Mouse (Mus musculus): ENCODE measurements around the gene Pdik1l. TPM values are rescaled to one million over a fixed set of nuclear protein-coding genes. Genes with fewer than 3 reads are reported as not detected.

Pdik1l gene
- polyA plus RNA-seq, 1 experiment = 7.5 TPM

DNA sequence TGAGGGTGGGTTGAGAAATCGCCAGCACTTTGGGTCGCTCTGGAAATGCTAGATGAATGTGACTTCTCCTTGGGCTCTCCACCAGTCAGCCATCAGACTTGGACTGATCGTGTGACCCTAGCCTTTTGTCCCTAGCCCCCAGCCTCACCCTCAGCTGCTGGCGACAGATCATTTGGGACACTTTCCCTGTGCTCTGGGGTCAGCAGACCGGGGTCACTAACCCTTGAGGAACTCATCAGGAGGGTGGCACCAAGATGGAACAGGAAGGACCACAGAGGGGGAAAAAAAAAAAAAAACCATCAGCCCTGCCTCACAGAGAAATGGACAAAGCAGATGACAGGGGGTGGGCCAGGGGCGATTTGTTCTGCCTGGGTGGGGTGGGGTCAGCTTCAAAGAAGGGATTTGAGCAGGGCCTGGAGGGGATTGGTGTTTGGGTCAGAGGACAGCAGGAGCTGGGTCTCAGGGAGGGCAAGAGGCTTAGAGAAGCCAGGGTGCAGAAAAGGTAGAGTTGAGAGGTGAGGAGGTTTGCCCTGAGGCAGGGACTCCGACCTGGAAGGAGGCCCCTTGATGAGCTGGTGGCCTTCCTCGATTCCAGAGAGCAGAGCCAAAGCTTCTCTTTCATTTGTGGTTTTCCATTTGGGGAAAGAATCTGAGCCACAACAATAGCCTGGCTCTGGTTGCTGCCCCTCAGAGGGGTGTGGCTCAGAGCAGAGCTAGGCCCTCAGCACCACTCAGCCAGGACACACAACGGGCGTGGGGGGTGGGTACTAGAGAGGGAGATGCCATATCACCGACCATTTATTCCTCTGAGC lies 30.3 kb downstream of the Pdik1l start:
- DNase-seq (ENCODE audit: low spot score) = no peak

- DNase-seq (ENCODE audit: low spot score) = no peak
Observed at GRCm38 (mm10) chr4:134256407-134257197, 31.1 kb downstream of the Pdik1l start.

GRCm38 (mm10) chr4:134255854-134256253 lies 31.8 kb downstream of the Pdik1l start:
- DNase-seq (ENCODE audit: low spot score) = no peak

GRCm38 (mm10) chr4:134254835-134255234 lies 32.9 kb downstream of the Pdik1l start:
- no peak for DNase-seq (ENCODE audit: low spot score)

GRCm38 (mm10) chr4:134253722-134254324 lies 33.9 kb downstream of the Pdik1l start, which contains the start of gene Grrp1:
Gene Grrp1, minus strand, starts transcription at chr4:134254106.
- peak; percentile 19 for DNase-seq (ENCODE audit: low spot score)

GRCm38 (mm10) chr4:134252911-134253721 lies 34.6 kb downstream of the Pdik1l start:
- DNase-seq (ENCODE audit: low spot score) = peak; percentile 16

GRCm38 (mm10) chr4:134252131-134252910 lies 35.4 kb downstream of the Pdik1l start:
- DNase-seq (ENCODE audit: low spot score) = peak; percentile 20

GRCm38 (mm10) chr4:134251241-134252130 lies 36.2 kb downstream of the Pdik1l start:
- DNase-seq (ENCODE audit: low spot score) = no peak

GRCm38 (mm10) chr4:134250930-134251240 lies 36.8 kb downstream of the Pdik1l start:
- DNase-seq (ENCODE audit: low spot score) = no peak

- DNase-seq (ENCODE audit: low spot score) = no peak
Observed at GRCm38 (mm10) chr4:134250116-134250929, 37.4 kb downstream of the Pdik1l start.

DNA sequence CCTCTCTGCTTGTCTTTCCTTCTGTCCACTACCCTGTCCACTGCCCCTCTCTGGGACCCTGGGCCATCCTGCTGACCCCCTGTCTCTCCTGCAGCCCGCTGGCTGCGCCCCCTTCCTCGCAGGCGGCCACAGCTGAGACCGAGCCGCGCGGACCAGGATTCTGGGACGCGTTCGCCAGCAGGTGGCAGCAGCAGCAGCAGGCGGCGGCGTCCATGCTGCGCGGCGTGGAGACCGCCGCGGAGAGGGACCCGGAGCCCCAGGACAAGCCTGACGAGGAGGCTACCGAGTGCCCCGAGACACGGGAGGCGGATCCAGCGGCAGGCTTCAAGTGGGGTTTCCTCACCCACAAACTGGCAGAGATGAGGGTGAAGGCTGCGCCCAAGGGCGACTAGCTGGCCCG lies 38.0 kb downstream of the Pdik1l start:
- DNase-seq (ENCODE audit: low spot score) = peak; percentile 60

DNA sequence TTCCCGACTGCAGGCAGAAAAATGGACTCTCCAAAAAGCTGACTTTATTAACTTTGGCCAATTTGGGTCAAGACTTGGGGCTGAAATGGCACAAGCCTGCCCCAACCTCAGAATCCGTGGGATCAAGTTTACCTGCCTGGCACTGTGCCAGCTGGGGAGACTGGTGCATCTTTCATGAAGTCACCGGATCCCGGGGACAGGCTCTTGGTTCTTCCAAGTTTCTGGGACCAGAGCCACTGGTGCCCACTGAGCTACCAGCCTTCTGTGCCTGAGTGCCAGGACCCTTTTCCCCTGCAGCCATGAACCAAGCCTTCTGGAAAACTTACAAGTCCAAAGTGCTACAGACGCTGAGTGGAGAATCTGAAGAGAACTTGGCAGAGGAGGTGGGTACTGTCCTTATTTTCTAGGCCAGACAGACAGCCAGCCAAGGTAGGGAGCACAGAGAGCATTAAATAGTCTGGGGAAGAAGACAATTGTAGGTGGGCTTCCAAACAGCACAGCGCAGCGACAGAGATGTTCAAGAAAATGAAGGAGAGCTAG lies 40.9 kb downstream of the Pdik1l start, which contains the start of gene Gm30191:
Gene Gm30191, plus strand, starts transcription at position 217 of the 540 bp plus-strand sequence.
- no peak for DNase-seq (ENCODE audit: low spot score)

DNA sequence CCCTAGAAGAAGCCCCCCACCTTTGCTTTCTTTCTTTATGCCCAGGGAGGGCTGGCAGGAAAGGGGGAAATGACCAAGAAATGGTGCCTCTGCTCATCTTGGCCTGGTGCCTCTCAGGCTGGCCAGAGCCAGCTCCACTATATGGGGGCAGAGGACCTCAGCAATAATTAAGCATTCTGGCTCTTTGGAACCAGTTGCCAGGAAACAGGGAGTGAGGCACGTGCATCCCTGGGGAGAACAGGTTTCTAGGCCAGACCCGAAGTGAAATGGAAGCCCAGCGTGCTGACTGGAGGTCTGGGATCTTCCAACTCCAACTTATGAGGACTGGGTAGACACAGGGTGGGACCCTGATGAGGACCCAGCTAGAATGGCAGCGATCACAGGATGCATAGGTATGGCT lies 41.4 kb downstream of the Pdik1l start:
- no peak for DNase-seq (ENCODE audit: low spot score)

GRCm38 (mm10) chr4:134245148-134245843 lies 42.4 kb downstream of the Pdik1l start, which contains the start of gene Zfp593:
Gene Zfp593, minus strand, starts transcription at chr4:134245592.
- peak; percentile 87 for DNase-seq (ENCODE audit: low spot score)

GRCm38 (mm10) chr4:134243516-134244250 lies 44.0 kb downstream of the Pdik1l start, which contains the start of gene E130218I03Rik:
Gene E130218I03Rik, plus strand, starts transcription at chr4:134243662.
- DNase-seq (ENCODE audit: low spot score) = no peak

DNA sequence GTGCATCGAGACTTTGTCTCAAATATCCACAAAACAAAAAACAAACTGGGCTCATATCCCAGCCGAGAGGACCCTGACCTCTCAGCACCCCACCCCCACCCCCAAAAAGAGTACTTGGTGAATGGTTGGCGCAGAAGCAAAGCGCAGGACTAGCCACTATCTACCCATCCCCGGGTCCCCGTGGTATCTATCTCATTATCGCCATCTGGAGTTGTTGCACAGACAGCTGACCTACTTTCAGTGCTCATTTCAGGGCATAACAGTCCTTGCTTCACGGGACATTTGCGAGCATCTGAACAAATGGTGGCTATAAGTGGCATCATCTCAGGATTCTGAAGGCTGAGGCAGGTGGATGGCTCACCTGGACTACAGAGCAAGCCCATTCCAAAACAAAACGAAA lies 49.0 kb downstream of the Pdik1l start:
- DNase-seq (ENCODE audit: low spot score) = no peak

DNA sequence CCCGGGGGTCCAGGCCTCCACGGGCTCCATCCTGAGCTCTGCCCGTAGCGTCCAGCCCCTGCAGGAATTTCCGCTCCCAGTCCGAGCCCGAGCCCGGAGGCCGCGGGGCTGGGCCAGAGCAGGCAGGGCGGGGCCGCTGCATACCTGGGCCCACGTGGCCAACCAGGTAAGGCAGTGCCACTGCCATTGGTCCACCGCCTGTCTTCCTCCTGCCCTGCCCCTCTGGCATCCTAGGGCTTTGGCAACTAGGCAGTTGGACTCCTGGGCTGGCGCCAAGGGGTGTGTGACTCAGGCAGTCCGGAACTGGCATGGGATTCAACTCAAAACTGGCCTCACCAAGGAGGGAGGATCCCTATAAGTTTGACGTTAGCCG lies 49.4 kb downstream of the Pdik1l start, which contains the start of gene Cnksr1:
Gene Cnksr1, minus strand, starts transcription at position 121 of the 373 bp plus-strand sequence.
- DNase-seq (ENCODE audit: low spot score) = peak; percentile 77

Measured in urinary bladder, adult 2 months (tissue).